Mouse (Mus musculus) intestine, embryonic 14.5 days (tissue): ENCODE data around the gene Gm1604a. TPM values are rescaled to one million over a fixed set of nuclear protein-coding genes. Genes with fewer than 3 reads are reported as not detected.
"Not testable (repeated sequence)": the region's sequence is repeated elsewhere in the genome, so short reads cannot be mapped to it uniquely, and the experiment has no call there.

ENCODE experiments used
- ATAC-seq: fragments of 200-750 bp; cut with Nextera tagmentation; replicated peaks from 2 replicates; pipeline ENCODE4 v1.8.0; 2017; ENCODE audit warnings: low read depth, moderate number of reproducible peaks, moderate TSS enrichment, moderate library complexity; ENCODE audit not compliant: low FRiP score, low TSS enrichment
- DNase-seq: peaks from one replicate; pipeline ENCODE4 v3.0.0-alpha.2; 2018; ENCODE audit warnings: low spot score
- H3K27ac ChIP-seq: fragments of 300-500 bp; sonication (generic); 2 replicates; pipeline ENCODE4 v1.5.1; 2014; ENCODE audit warnings: low read depth, mild to moderate bottlenecking, control low read depth
- H3K27me3 ChIP-seq: fragments of 300-500 bp; sonication (generic); replicated peaks from 2 replicates; pipeline ENCODE4 v1.6.1; 2014; ENCODE audit warnings: low read length, control low read depth; ENCODE audit not compliant: control insufficient read depth, insufficient read depth
- H3K36me3 ChIP-seq: fragments of 300-500 bp; sonication (generic); 2 replicates; pipeline ENCODE4 v1.6.1; 2014; ENCODE audit warnings: low read length, control low read depth; ENCODE audit not compliant: control insufficient read depth, insufficient read depth
- H3K4me1 ChIP-seq: fragments of 300-500 bp; sonication (generic); replicated peaks from 2 replicates; pipeline ENCODE4 v1.6.1; 2014; ENCODE audit warnings: low read length, control low read depth, mixed read lengths; ENCODE audit not compliant: control insufficient read depth, insufficient read depth
- H3K4me2 ChIP-seq: fragments of 300-500 bp; sonication (generic); 2 replicates; pipeline ENCODE4 v1.6.1; 2014; ENCODE audit warnings: low read length
- H3K4me3 ChIP-seq: fragments of 300-500 bp; sonication (generic); 2 replicates; pipeline ENCODE4 v1.5.1; 2014; ENCODE audit warnings: low read depth, low read length, control low read depth, mixed read lengths
- H3K9ac ChIP-seq: fragments of 300-500 bp; sonication (generic); 2 replicates; pipeline ENCODE4 v1.6.1; 2014; ENCODE audit warnings: mild to moderate bottlenecking, low read length
- H3K9me3 ChIP-seq: fragments of 300-500 bp; sonication (generic); 2 replicates; pipeline ENCODE4 v1.6.1; 2016; ENCODE audit warnings: low read length, control low read depth; ENCODE audit not compliant: control insufficient read depth
- WGBS: fragments of 180-500 bp; shearing (Covaris S2); extraction: QIAGEN DNeasy Blood & Tissue Kit; methylation state at CpG from one replicate; pipeline ENCODE4 v1.1.7; 2014; 5-methylcytosine and 5-hydroxymethylcytosine counted together
- polyA plus RNA-seq: library from polyadenylated mRNA; unstranded; fragments of >200 nt; fragmentation: Nextera tagmentation; extraction: Ambion mirVana; gene quantifications from 2 replicates; pipeline ENCODE4 v1.2.1, GENCODE M21; 2014

Gene Gm1604a
- not detected in 2 replicates for polyA plus RNA-seq

DNA sequence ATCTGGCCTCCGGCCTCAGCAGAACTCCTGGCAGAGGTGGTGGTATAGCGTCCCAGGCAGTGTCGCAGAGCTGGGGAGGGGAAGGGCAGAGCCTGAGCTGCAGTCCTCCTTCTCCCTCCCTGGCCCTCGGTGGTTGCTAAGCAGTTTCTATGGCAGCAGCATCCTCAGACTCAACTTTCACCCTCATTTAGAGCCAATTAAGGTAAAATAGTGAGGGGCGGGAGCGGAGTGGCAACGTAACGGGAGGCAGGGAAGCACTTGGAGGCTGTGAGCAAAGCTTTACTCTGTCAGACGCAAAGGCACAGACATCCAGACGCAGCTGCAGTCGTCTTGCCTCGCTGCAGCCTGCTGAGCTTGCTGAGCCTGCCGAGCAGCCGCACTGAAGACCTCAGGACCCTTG, at the start of gene Gm1604a:
Gene Gm1604a (plus strand): TSS at position 312 of the 400 bp plus-strand sequence.
- ATAC-seq, H3K9me3 ChIP-seq, H3K4me3 ChIP-seq, DNase-seq, H3K9ac ChIP-seq, H3K27ac ChIP-seq, H3K4me1 ChIP-seq, H3K27me3 ChIP-seq, H3K4me2 ChIP-seq, H3K36me3 ChIP-seq: not testable (repeated sequence)
- 17% methylated on average over 6 of the region's 14 CpGs for WGBS

DNA sequence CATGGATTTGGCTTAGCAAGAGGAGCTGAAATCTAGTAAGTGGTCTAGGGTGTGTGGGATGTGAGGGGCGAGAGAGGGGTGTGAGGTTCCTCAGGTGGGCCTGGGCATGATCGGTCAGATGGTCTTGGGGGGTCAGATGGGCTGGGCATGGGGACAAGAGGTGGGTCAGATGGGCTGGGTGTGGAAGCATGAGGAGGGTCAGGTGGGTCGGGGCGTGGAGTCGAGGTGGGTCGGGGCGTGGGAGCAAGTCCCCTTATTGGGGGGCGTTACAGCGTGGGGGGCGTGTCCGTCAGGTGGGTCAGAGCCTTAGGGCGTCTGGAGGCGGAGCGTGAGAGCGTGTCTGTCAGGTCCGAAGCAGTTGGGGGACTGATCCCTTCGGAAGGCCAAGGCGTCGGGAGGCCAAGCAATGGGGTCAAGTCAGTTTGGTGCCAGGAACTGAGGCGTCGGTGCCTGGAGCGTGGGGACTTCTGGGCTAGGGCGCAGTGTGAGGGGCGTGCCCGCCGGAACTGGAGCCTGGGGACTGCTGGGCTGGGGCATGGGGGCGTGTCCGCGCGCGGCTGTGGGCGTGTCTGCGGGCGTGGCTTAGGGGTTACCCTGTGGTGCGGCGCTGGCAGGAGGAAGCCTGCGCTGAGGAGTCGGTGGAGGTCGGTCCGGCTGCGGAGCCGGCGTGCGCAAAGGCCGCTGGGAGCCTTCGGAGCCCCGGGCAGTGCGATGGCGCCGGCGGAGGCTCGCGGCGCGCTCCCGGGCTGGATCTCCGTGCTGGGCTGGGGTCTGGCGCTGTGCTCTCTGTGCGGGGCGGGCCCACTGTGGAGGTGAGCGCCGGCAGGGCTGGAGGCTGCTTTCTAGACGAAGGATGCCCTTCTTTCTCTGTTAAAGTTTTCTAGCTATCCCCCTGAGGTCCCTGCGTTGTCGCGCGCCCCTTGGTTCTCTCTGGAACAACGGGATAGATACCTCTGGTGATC, 46.8 kb upstream of the Gm1604a start, which contains the start of gene Gm49721:
Gene Gm49721 (plus strand): TSS at position 618 of the 962 bp plus-strand sequence.
- not testable (repeated sequence) for H3K27me3 ChIP-seq, H3K36me3 ChIP-seq, H3K4me1 ChIP-seq, H3K9me3 ChIP-seq, H3K27ac ChIP-seq
- peak; percentile 69 for DNase-seq
- Histone ChIP-seq H3K4me2 (peak within 1 kb of the TSS; percentile 44), H3K4me3 (peak within 1 kb of the TSS; percentile 45), H3K9ac (peak within 1 kb of the TSS; percentile 58)
- WGBS, result under 1% methylated on average over 36 of the region's 68 CpGs
- ATAC-seq, result peak; percentile 99

DNA sequence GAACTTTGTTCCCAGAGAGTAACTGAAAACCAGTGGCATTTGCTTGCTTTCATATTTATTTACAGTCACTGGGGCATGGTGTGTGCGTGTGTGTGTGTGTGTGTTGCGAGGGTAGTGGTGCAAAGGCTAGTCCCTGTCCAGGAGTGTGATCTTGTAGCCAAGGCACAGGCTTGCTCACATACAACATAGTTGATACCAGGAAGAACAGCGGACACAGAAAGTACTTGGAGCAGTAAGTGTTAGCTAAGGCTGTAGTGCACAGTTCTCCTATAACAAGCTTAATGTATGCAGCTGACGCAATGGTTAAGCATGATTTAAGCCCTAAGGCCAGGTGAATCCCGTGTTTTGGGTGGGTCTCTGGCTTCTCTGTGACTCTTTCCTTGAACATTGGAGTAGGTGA, 46.0 kb upstream of the Gm1604a start:
- not testable (repeated sequence) for ATAC-seq, H3K27me3 ChIP-seq, H3K9me3 ChIP-seq, DNase-seq, H3K27ac ChIP-seq, H3K4me1 ChIP-seq, H3K36me3 ChIP-seq
- Histone ChIP-seq H3K9ac (peak overlapping the region; percentile 58), H3K4me3 (peak overlapping the region; percentile 45), H3K4me2 (peak overlapping the region; percentile 44)
- WGBS, result 12% methylated on average over 4 of the region's 5 CpGs

DNA sequence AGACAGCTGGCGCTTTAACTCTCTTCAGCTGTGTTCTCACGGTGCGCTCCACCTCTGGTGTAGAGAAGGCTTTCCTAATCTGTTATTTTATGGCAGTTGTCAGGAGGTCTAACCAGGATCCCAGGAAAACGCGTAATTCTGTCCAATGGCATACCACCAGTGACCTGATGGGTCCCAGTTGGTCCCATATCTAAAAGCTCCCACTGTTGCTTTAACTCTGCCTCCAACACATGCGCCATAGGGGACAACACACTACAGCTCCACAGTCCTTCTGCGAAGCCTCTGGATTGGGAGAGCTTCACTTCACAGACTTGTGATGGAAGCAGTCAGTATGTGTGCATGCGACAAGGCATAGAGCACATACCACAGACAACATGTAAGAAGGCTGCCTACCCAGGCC, 45.2 kb upstream of the Gm1604a start:
- H3K36me3 ChIP-seq, H3K9me3 ChIP-seq, ATAC-seq, H3K4me2 ChIP-seq, DNase-seq, H3K27me3 ChIP-seq, H3K4me3 ChIP-seq, H3K4me1 ChIP-seq, H3K9ac ChIP-seq, H3K27ac ChIP-seq: not testable (repeated sequence)
- WGBS, result 81% methylated on average over 5 of the region's 8 CpGs

DNA sequence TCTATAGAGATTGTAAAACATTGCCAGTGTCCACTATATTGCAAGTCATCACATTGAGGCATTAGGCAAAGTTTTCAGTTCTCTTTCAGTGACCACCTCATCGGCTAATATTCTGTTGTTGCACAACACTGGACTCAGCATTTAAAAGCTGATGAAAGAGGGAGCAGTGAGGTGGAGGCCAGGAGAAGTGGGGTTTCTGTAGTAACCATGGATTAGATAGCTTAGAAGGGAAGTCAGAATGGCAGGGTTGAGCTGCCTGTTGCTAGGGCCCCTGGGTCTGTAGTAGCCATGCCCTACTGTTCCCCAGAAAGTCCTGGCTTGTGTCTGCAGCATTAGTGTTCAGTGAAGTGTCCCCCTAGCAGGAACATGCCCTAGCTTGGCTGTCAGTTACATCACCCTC, 39.2 kb upstream of the Gm1604a start:
- H3K27me3 ChIP-seq, H3K9ac ChIP-seq, H3K4me2 ChIP-seq, H3K4me3 ChIP-seq, H3K36me3 ChIP-seq, H3K9me3 ChIP-seq, ATAC-seq, DNase-seq, H3K27ac ChIP-seq, H3K4me1 ChIP-seq: not testable (repeated sequence)
- WGBS, result 95% methylated on average over 1 of the region's 1 CpGs

DNA sequence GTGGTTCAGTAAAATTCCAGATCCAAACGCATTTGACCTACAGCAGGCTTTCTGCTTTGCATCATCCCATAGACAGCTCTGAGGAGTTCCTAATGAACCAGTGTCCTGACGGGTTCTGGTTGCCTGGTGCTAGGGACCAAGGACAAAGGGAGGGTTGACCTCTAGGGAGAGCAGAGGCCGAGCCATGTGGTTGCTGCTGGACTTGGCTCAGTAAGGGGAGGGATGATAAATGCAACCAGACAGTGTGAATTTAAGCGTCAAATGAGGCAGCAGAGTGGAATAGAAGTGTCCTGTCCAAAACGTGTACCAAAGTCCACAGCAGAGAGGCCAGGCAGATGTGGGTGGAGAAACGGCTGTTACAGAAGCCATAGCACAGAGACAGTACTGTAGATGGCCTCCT, 29.9 kb upstream of the Gm1604a start:
- H3K4me2 ChIP-seq, H3K4me1 ChIP-seq, H3K4me3 ChIP-seq, ATAC-seq, H3K9ac ChIP-seq, H3K27me3 ChIP-seq, H3K36me3 ChIP-seq, H3K9me3 ChIP-seq, DNase-seq, H3K27ac ChIP-seq: not testable (repeated sequence)
- WGBS, result no CpG with 5 or more reads among the region's 6 CpGs

DNA sequence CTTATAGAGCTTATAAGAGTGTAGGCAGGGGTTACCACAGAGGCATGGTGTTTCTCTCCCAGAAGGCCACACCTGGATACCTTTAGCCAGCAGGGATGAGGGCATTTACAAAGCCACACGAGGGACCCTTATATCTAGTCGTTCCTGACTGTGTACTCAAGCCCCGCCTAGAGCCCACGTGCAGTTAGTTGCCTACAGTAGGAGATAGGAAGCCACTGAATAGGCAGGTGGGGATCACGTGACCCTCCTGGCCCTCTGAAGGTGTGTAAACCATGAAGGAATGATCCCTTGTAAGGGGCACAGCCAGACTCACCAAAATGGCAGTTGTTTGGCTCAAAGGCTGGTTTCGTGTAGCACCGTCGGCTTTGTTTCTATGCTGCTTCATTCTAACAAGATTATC, 28.5 kb upstream of the Gm1604a start:
- H3K27me3 ChIP-seq, H3K4me2 ChIP-seq, H3K9me3 ChIP-seq, H3K27ac ChIP-seq, H3K36me3 ChIP-seq, H3K4me3 ChIP-seq, ATAC-seq, DNase-seq, H3K4me1 ChIP-seq, H3K9ac ChIP-seq: not testable (repeated sequence)
- WGBS, result 80% methylated on average over 8 of the region's 8 CpGs

DNA sequence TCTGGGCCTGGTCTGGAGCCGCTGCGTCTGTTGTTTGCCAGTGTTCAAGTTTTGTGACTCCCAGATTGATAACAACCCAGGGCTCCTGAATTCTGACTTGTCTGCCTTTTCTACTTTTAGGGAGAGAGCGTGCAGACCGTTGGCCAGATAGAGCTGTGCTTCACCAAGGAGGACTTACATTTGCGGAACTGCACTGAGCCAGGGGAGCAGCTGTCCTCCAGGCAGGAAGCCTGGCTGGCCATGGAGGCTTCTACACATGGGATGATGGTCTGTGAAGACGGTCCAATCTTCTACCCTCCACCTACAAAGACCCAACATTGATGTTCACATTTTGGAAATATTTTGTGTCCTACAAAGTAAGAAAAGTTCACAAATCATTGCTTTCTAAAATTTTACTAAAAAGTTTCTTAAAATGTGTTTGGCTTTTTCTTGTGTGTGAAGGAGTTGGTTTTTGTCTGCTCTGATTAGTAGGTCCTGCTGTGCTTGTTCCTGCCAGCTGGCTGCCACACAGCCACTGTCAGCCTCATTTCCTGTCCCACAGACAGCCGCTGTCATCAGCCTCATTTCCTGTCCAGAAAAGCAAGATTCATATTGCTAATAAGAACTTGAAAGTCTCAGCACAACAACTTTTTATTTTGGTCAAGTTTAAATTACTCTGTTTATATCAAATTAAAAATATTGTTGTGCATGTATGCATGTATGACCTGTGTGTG, 27.4 kb upstream of the Gm1604a start:
- not testable (repeated sequence) for ATAC-seq, H3K4me2 ChIP-seq, DNase-seq, H3K36me3 ChIP-seq, H3K4me3 ChIP-seq, H3K27ac ChIP-seq, H3K4me1 ChIP-seq, H3K9ac ChIP-seq, H3K9me3 ChIP-seq, H3K27me3 ChIP-seq
- WGBS, result no CpG with 5 or more reads among the region's 7 CpGs
